Mouse (Mus musculus): ENCODE measurements around the gene Ndfip2.

The Ndfip2 gene

DNA sequence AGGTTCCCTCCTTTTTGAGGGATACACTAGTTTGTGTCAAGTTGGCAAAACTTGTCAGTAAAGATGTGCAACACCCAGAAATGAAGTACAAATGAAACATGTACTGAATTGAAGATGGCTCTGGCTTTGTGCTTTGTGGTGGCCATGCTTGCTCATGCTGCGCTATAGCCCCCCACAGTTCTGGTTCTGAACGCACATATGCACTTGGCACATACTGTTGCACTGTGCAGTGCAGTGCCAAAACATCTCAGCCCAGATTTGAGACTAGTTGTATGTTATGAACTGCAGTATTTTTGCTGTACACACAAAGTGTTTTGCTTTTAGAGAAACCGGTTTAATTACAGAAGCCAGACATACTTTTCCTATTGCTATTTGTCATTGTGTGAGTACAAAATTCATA, 25.7 kb downstream of the Ndfip2 start:
- no peak for DNase-seq (ENCODE audit: low spot score)

- DNase-seq (ENCODE audit: low spot score): no peak
These were observed 29.2 kb downstream of the Ndfip2 start for GRCm38 (mm10) chr14:105287557-105287956.

DNA sequence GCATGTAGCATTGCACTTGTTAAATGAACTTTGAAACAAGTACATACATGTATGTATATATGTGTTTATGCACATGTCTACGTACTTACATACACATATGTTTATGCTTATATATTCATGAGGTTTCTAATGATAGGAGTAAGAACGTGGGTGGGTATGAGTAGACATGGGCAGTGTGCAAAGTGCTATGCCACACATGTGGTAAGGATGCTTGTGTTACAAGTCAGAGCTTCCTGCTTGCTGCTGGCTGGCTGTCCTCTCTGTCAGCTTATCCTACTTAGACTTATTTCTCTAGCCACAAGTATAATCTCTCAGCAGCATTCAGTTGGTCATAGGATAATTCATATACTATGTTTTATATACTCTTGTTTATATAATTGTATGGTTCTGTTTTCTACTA, 29.6 kb downstream of the Ndfip2 start:
- no peak for DNase-seq (ENCODE audit: low spot score)

- DNase-seq (ENCODE audit: low spot score): no peak
These were observed 30.2 kb downstream of the Ndfip2 start for GRCm38 (mm10) chr14:105288529-105288928.

DNA sequence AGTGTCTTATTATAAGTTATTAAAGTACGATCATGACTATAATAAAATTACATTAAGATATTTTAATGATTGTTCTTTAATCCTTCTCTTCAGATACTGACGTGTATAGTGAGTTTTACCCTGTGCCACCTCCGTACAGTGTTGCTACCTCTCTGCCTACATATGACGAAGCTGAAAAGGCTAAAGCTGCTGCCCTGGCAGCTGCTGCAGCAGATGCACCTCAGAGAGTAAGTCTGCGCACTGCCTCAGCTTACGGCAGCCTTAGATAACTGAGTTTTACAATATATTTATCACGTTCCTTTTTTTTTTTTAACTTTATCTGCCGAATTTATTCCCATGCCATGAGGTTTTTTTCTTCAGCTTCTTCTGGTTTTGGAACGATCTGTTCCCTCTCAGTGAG, 33.8 kb downstream of the Ndfip2 start:
- DNase-seq (ENCODE audit: low spot score): no peak

DNA sequence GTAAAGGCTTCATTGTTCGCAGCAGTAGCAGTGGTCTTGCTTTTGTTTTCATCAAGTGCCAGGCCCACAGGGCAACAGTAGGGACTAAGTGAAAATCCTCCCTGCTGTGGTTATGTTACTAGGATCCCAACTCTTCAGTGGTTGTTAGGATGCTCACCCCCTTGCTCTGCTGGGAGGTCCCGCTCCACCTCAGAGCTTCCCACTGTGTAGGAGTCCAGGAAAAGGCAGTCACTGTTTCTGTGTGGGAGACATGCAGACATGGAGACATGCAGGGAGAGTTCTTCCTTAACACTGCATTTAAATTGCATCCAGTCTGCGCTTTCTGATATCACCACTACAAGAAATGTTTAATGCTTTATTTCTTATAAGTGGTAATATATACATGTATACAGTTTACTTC, 35.4 kb downstream of the Ndfip2 start:
- no peak for DNase-seq (ENCODE audit: low spot score)

DNA sequence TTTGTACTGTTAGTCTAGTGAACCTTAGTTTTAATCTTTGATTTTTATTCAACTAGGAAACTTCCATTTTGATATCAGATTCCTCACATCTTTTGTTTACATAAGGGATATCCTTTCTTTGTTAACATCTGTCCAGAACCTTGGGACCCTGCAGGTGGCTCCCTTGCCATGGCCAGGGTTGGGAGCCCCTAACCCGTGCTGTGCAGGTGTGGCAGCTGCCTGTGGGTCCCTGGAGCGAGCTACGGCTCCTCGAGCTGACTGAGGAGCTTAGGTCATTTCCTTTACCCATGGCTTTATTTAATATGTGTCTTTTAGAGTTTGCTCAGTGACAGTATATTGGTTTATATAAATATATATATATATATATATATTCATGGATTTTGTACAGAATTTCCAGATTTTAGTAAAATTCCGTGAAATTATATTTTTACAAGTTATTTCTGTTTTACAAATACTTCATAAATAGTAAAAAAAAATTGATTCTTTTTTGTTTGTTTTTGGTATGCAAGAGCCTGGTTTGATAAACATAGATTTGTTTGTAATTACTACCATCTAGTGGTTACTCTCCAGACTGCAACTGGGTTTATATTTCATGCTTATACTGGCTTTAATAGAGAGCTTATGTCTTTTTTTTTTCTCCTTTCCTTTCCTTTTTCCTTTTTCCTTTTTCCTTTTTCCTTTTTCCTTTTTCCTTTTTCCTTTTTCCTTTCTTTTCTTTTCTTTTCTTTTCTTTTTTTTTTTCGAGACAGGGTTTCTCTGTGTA, 37.6 kb downstream of the Ndfip2 start:
- peak; percentile 84 for DNase-seq (ENCODE audit: low spot score)

- no peak for DNase-seq (ENCODE audit: low spot score)
These were observed 41.4 kb downstream of the Ndfip2 start for GRCm38 (mm10) chr14:105299744-105300255.

- peak; percentile 20 for DNase-seq (ENCODE audit: low spot score)
These were observed 42.2 kb downstream of the Ndfip2 start for GRCm38 (mm10) chr14:105300551-105300950.

DNA sequence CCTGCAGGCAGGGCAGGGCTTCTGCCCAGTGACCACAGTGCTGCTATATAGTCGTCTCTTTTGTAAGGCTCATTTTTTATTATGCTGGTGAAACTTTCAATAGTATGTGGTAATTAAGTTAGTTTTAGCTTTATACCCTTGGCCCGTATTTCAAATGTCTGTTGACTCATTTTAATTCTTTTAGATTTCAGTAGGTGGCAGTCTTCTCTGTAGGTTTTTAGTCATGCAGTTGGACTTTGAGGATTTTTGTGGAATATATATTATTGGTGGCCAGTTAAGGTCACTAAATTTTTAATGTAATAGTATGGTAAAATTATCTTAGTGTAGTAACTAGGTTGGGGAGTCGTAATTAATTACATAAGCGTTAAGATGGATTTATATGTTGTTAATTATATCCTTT, 44.3 kb downstream of the Ndfip2 start:
- peak; percentile 29 for DNase-seq (ENCODE audit: low spot score)

- no peak for DNase-seq (ENCODE audit: low spot score)
These were observed 49.3 kb downstream of the Ndfip2 start for GRCm38 (mm10) chr14:105307716-105308115.

DNA sequence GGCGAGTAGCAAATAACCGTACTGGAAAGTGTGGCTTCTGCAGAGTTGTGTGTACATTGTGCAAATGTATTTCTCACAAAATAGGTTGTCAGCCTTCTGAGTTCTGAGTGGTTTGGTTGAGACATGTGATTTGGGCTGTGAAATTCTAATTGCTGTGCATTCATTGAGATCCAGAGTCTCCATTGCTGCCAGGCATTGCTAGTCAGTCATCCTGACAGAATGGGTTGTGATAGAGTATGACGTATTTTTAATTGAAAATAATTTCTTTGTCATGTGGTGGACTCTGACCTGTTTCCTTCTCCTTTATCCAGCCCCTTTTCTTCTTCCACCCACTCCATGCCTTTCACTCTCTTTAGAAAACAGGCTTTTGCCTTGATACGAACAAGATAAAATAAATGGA, 54.0 kb downstream of the Ndfip2 start:
- DNase-seq (ENCODE audit: low spot score): no peak

- DNase-seq (ENCODE audit: low spot score): no peak
These were observed 54.6 kb downstream of the Ndfip2 start for GRCm38 (mm10) chr14:105312944-105313343.

DNA sequence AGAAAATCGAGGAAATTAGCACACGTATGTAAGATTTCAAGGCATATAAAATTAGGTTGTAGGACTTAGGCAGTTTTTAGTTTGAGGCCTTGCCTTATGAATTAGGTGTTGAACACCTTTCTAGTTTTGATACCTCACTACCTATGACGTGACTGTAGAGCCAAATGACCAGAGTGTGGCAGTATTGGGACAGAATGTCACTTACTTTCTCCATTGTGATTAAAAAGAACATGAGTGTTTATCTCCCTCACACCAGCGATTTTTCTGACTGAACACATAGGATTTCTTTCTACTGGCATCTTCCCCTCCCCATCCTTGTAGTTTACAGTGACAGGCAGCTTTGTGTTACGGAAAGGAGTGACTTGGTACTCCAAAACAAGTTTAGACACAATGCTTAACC, 55.5 kb downstream of the Ndfip2 start:
- peak; percentile 46 for DNase-seq (ENCODE audit: low spot score)

DNA sequence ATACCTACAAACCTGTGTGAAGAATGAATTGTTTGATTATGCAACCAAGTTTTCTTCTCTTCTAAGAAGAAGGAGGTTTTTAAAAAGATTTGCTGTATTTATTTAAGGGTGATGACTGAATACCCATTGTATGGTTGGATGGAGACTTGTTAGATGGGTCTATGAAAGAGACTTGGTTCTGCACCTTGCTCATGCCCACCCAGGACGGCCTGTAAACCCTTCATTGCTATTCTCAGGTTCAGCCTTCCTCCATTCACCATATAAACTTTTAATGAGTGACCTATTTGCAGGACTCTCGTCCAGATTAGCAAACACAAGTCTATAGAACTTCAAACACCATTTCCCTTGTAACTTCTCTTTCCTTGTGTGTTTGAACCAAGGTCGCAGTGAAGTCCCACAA, 63.3 kb downstream of the Ndfip2 start:
- no peak for DNase-seq (ENCODE audit: low spot score)

DNA sequence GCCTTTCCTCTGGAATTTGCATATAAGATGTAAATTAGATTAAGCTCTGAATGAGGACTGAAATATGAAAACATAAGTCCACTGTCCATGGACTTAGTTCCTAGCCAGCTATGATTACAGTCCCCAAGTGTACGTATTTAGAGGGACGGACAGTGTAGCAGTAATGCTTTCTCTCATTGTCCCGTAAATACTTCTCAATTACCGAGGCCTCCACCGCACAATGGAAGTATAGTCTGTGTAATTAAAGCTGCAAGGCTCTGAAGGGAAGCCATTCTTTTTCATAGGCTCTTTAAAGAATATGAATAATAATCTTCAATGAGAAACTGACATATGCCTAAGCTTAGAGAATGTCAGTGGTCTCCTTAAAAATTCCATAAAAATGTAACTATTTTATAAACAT, 64.5 kb downstream of the Ndfip2 start:
- DNase-seq (ENCODE audit: low spot score): no peak

DNA sequence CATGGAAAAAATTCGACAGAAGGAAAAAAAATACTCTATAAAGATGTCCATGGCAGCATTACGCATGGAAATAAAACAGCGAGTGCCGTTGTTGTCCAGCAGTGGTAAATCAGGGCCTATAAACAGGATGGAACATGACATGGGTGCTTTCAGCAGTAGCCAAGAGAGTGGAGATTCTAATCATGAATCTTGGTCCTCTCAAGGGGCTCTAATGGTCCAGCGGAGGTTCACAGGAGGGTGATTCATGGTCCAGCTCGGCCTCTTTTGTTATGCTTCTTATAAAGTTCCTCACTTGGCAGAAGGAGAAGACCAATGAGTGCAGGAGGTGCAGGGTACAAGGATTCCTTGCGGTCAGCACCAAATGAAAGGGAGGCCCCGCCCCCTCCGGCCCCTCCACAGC, 65.1 kb downstream of the Ndfip2 start:
- DNase-seq (ENCODE audit: low spot score): no peak

DNA sequence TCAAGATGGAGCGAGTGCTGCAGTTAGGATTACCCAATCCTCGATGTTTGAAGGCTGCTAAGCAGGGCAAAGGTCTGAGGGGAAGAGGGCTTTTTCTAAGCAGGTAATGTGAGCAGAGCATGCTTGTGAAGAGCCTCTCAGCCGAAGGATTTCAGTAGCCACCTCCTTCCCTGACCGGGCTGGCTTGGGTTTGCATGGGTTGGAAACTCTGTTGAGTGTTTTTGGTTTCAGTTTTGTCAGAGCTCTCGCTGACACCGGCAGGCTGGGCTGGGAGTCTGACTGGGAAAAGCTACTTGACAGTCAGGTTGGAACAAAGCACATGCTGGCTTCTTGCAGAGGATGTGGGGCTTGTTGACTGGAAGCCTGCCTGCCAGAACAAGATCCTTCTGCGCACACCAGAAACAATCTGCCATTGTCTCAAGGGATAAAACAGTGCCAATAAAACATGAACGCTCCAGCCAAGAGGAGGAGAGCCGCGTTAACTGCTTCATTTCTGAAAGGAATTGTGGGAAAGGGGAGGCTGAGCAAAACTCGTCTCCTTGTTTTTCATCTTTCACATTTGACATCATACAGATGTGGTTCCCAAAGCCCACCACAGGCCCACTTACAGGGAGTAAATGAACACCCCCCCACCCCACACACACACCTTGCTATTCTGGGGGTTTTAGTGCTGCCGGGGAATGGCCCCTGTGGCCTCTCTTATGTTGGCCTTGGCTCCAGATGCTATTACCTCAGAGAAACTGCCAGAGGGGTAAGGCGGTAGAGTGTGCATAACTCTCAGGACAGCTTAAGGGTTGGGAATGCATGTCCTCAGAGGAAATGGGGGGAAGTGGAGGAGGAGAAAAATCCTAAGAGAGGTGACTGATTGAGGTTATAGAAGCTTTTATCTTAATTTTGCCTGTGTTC, 70.3 kb downstream of the Ndfip2 start:
- peak; percentile 96 for DNase-seq (ENCODE audit: low spot score)

- DNase-seq (ENCODE audit: low spot score): no peak
These were observed 75.2 kb downstream of the Ndfip2 start for GRCm38 (mm10) chr14:105333475-105334094.

DNA sequence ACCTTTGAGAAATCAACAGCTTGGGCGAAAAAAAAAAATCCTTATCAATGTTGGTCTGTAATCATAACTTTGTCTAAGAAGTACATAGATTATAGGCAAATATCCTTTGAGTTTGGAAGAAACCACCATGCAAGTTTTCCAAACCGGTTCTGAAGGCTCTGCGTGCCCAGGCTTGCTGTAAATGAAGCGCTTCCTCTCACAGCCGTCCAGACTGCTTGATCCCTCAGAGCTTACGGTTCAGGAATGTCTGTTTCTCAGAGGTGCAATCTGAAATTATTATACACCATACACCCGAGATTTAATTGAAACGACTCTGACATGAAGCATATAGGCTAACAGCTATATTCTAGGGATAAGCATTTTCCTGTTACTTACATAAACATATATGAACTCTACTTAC, 83.4 kb downstream of the Ndfip2 start:
- no peak for DNase-seq (ENCODE audit: low spot score)

DNA sequence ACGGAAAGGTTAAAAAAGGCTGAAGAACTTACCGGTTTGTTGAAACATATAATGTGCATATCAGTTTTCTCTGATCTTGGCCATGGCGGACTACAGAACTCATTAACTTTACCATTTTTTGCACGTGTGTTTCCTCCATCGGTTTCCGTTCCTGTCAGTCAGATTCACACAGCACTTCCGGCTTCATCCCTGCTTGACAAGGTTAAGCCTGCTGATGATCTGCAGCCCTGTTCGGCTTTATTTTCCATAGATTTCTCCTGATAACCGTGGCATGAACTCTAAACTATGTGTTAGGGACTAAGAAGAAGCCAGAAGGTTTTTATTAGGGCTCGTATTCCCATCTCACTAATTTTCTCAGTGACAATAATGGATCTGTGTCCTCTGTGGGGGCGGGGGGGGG, 95.7 kb downstream of the Ndfip2 start:
- no peak for DNase-seq (ENCODE audit: low spot score)
